Mouse (Mus musculus) liver, embryonic 16.5 days (tissue): ENCODE results near the gene Hdac10. TPM values are rescaled to one million over a fixed set of nuclear protein-coding genes. Genes with fewer than 3 reads are reported as not detected.

ENCODE experiments used
- ATAC-seq: fragments of 200-750 bp; cut with Nextera tagmentation; 2 replicates; pipeline ENCODE4 v1.8.0; 2017; ENCODE audit warnings: low read depth, mild to moderate bottlenecking, moderate number of reproducible peaks, moderate library complexity
- H3K27ac ChIP-seq: fragments of 300-500 bp; sonication (generic); 2 replicates; pipeline ENCODE4 v1.5.1; 2014; ENCODE audit warnings: mild to moderate bottlenecking, low read length
- H3K27me3 ChIP-seq: fragments of 300-500 bp; sonication (generic); 2 replicates; pipeline ENCODE4 v1.6.1; 2014; ENCODE audit warnings: low read depth, low read length, mixed read lengths; ENCODE audit not compliant: control insufficient read depth, insufficient read depth
- H3K36me3 ChIP-seq: fragments of 300-500 bp; sonication (generic); 2 replicates; pipeline ENCODE4 v1.6.1; 2014; ENCODE audit warnings: mild to moderate bottlenecking; ENCODE audit not compliant: control insufficient read depth, insufficient read depth
- H3K4me1 ChIP-seq: fragments of 300-500 bp; sonication (generic); 2 replicates; pipeline ENCODE4 v1.6.1; 2014; ENCODE audit warnings: low read depth, low read length, mixed read lengths; ENCODE audit not compliant: control insufficient read depth
- H3K4me2 ChIP-seq: fragments of 300-500 bp; sonication (generic); 2 replicates; pipeline ENCODE4 v1.6.1; 2014; ENCODE audit warnings: low read depth, low read length, mixed read lengths
- H3K4me3 ChIP-seq: fragments of 300-500 bp; sonication (generic); 2 replicates; pipeline ENCODE4 v1.5.1; 2014; ENCODE audit warnings: low read depth, mild to moderate bottlenecking, low read length
- H3K9ac ChIP-seq: fragments of 300-500 bp; sonication (generic); 2 replicates; pipeline ENCODE4 v1.6.1; 2014; ENCODE audit warnings: low read depth, low read length
- H3K9me3 ChIP-seq: fragments of 300-500 bp; sonication (generic); replicated peaks from 2 replicates; pipeline ENCODE4 v1.6.1; 2016; ENCODE audit warnings: low read length; ENCODE audit not compliant: control insufficient read depth
- WGBS: fragments of 180-500 bp; shearing (Covaris S2); extraction: QIAGEN DNeasy Blood & Tissue Kit; methylation state at CpG from one replicate; pipeline ENCODE4 v1.1.7; 2014; ENCODE audit not compliant: insufficient replicate concordance; 5-methylcytosine and 5-hydroxymethylcytosine counted together
- microRNA-seq: library from miRNA; unstranded; fragments of <30 nt; microRNA quantifications from one replicate; pipeline ENCODE4, GENCODE M21; 2016
- polyA plus RNA-seq: library from polyadenylated mRNA; unstranded; fragments of >200 nt; fragmentation: Nextera tagmentation; extraction: Ambion mirVana; gene quantifications from 2 replicates; pipeline ENCODE4 v1.2.1, GENCODE M21; 2015

The Hdac10 gene
- polyA plus RNA-seq, 1 experiment from 2014 or later = 9.7 TPM

DNA sequence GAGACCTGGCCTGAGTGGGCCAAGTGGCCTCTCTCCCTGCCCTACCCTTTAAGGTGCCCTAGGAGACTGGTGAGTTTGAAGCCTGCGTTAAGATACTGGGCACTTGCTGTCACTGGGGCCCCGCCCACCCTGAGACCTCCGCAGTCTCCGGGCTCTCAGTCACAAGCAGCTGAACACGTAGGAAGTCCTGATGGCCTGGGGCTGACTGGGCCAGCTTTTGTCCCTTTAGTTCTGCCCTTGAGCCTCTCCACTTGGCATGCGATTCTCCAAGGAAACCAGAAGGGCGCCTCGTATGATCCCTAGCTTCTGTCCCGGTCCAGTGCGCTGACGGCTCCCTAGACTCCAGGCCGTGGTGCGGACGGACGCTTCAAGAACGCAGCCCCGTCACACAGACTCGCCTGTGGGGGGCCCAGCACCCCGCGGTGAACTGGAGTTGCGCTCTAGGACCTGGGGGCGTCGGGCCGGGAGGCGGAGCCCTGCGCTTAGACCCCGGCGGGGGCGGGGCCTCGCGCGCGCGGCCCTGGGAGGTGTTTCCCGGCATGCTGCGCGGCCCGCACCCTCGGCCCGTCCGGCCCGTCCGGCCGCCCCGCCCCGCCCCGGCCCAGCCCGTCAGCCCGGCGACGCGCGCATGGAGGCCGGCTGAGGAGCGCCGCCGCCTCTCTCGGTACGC, 52.9 kb downstream of the Hdac10 start:
- Histone ChIP-seq H3K4me1 (peaks cover 24% of the 10 kb centered on the region), H3K27ac (peak overlapping the region; percentile 78), H3K9me3 (no peaks in the 10 kb centered on the region), H3K27me3 (no peaks in the 10 kb centered on the region; the same call in 1 of the 2 replicates), H3K9ac (peak overlapping the region; percentile 79), H3K36me3 (no peaks in the 10 kb centered on the region), H3K4me2 (peak overlapping the region; percentile 95), H3K4me3 (peak overlapping the region; percentile 81)
- WGBS = under 1% methylated on average over 53 of the region's 59 CpGs
- ATAC-seq = peak; percentile 91

DNA sequence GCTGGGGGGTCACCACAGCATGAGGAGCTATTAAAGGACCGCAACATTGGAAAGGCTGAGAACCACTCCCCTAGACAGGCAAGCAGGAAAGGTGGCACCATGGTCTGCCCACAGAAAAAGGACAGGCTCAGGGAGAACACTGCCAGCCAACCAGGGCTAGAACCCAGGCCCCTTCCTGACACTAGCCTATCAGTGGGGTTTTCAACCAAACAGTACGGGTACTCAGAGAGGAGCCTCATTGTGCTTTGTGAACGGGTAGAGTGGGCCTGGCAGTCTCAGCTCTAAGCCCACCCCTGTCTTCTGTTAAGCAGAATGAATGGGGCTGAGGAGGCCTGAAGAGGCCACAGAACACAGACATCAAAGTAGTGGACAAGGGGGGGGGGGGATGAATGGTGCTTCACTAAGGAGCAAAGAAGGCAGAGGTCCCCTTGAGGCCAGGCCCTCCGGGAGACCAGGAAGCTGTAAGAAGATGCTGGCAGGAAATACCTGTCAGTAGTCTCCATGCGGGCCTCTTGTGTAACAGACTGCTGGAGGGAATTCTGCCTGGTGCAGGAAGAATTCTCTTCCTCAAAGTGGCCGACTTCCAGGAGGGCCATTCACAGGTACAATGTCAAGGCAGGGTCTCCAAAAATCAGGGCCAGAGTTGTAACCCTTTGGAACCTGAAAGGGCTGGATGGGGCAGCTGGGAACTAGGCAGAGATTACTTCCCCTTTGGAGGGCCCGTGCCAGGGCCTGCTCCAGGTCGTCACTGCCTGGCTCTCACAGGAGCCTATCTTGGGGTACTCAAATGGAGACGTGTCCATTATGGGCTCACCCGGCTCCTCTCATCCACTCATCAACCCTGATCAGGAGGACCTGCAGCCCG, 53.7 kb downstream of the Hdac10 start, which contains the start of gene Trabd:
Gene Trabd, plus strand, starts transcription at position 512 of the 865 bp plus-strand sequence.
- Histone ChIP-seq H3K27me3 (peaks cover under 1% of the 10 kb centered on the region; the same call in 1 of the 2 replicates), H3K27ac (peak within 1 kb of the TSS; percentile 78), H3K4me2 (peak within 1 kb of the TSS; percentile 95), H3K4me3 (peak within 1 kb of the TSS; percentile 81), H3K9ac (peak within 1 kb of the TSS; percentile 79), H3K36me3 (no peaks in the 10 kb centered on the region), H3K4me1 (peaks cover 24% of the 10 kb centered on the region), H3K9me3 (no peaks in the 10 kb centered on the region)
- ATAC-seq = no peak
- WGBS = 32% methylated on average over 11 of the region's 11 CpGs

DNA sequence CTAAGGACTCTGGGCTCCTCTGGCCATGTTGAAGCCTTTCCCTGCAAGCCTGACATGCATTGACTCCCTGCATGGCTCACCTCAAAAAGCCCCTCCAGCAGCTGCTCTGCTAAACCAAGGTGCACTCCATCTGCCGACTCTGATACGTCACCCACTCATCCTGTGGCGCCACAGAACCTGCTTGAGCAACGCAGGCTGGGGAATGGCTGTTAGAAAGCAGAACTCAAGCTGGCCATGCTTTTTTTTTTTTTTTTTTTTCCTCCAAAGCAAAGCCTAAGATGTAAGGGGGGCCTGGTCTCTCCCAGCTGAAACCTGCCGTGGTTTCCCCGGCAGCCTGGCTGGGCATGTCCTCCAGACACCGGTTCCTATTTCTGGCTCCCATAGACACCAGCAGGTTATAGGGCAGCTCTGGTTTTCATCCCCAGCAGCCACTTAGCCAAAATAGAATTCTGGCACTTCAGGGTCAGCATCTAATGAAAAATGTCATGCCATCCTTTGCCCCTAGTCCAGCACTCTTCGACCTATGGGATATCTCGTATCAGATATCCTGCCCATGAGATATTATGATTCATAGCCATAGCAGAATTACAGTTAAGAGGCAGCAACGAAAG, 54.4 kb downstream of the Hdac10 start:
- Histone ChIP-seq H3K9ac (no peak overlapping the region), H3K27me3 (peaks cover 8% of the 10 kb centered on the region), H3K4me2 (no peak overlapping the region), H3K36me3 (no peaks in the 10 kb centered on the region), H3K27ac (no peak overlapping the region), H3K9me3 (no peaks in the 10 kb centered on the region), H3K4me1 (peaks cover 24% of the 10 kb centered on the region), H3K4me3 (no peak overlapping the region)
- WGBS = 44% methylated on average over 10 of the region's 10 CpGs
- ATAC-seq = no peak

Small RNAs within 50 kb of the gene (microRNA-seq; reads per million reads assigned to microRNA genes)
- gene Mir7118 = not detected

Other genes starting within 250 kb of the Hdac10 start
- gene Ttll8, start 174.3 kb downstream of the Hdac10 start, polyA plus RNA-seq = not detected in 2 replicates
- gene Mlc1, start 149.7 kb downstream of the Hdac10 start, polyA plus RNA-seq = 0.02 TPM in 1 of 2 replicates, not detected in the other
- not detected in 2 replicates for gene Mov10l1, start 145.8 kb downstream of the Hdac10 start, polyA plus RNA-seq
- not detected in 2 replicates for gene Panx2, start 69.0 kb downstream of the Hdac10 start, polyA plus RNA-seq
- 19.6 and 21.4 TPM in 2 replicates for gene Trabd, start 53.6 kb downstream of the Hdac10 start, polyA plus RNA-seq
- 7.8 and 9.1 TPM in 2 replicates for gene Selenoo, start 39.6 kb downstream of the Hdac10 start, polyA plus RNA-seq
- 5.8 and 6.3 TPM in 2 replicates for gene Tubgcp6, start 5.6 kb downstream of the Hdac10 start, polyA plus RNA-seq
- gene Mapk12, start 12.0 kb upstream of the Hdac10 start, polyA plus RNA-seq = 1.1 and 1.9 TPM in 2 replicates
- 0.83 and 0.97 TPM in 2 replicates for gene Mapk11, start 20.9 kb upstream of the Hdac10 start, polyA plus RNA-seq
- 26.2 and 31.9 TPM in 2 replicates for gene Plxnb2, start 52.1 kb upstream of the Hdac10 start, polyA plus RNA-seq
- gene Dennd6b, start 67.8 kb upstream of the Hdac10 start, polyA plus RNA-seq = 2.7 and 3.8 TPM in 2 replicates
- 15.5 and 16.4 TPM in 2 replicates for gene Ppp6r2, start 82.9 kb upstream of the Hdac10 start, polyA plus RNA-seq
- 20.7 and 23.1 TPM in 2 replicates for gene Sbf1, start 186.6 kb upstream of the Hdac10 start, polyA plus RNA-seq
- gene Adm2, start 194.0 kb upstream of the Hdac10 start, polyA plus RNA-seq = 1.9 and 2.6 TPM in 2 replicates
- 8.6 and 8.9 TPM in 2 replicates for gene Miox, start 205.7 kb upstream of the Hdac10 start, polyA plus RNA-seq
- 29.2 and 34.4 TPM in 2 replicates for gene Lmf2, start 227.0 kb upstream of the Hdac10 start, polyA plus RNA-seq
- gene Ncaph2, start 227.0 kb upstream of the Hdac10 start, polyA plus RNA-seq = 100 and 103 TPM in 2 replicates
- 2.9 and 3.1 TPM in 2 replicates for gene Sco2, start 245.1 kb upstream of the Hdac10 start, polyA plus RNA-seq
- gene Tymp, start 248.3 kb upstream of the Hdac10 start, polyA plus RNA-seq = 0.32 and 0.39 TPM in 2 replicates